Mouse (Mus musculus): ENCODE results near the gene Siah1a. TPM values are rescaled to one million over a fixed set of nuclear protein-coding genes. Genes with fewer than 3 reads are reported as not detected.

Siah1a gene
- total and polyA plus RNA-seq, 2 experiments from 2014 or later = 66.1 to 69.7 TPM

DNA sequence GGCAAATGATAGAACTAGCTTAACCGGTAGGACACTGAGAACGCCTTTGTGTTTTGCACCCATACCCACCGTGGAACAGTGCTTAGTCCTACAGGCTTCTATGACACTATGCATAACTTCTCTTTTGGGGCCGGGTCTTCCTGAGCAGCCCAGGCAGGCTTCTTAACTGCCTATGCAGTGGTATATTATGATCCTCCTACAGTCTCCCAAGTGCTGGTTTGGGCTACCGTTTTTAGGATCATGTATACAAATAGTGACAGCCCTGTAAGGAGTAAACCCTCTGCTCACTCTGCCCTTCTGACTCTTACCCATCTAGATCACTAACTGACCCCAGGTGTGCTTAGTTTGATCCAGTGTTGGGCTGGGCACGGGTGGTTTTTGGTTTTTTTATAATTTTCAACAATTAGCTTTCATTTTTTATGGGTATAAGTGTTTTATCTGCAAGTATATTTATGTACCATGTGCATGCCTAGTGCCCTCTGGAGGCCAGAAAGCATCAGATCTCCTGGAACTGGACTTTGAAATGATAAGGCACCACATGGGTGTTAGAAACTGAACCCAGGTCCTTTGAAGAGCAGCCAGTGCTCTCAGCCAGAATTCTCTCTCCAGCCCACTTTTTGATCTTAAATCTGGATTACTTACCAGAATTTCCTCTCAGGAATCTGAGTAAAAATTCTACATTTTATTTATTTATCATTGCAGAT, 24.8 kb downstream of the Siah1a start:
- Histone ChIP-seq H3K27ac (no peak overlapping the region), H3K4me2 (ENCODE audit: low read depth, low read length) (no peak overlapping the region), H3K4me1 (ENCODE audit: insufficient read depth, low read length) (no peaks in the 10 kb centered on the region), H3K4me3 (ENCODE audit: low read length) (no peak overlapping the region), H3K9ac (replicated peaks; ENCODE audit: low read length) (no peak overlapping the region), H3K36me3 (ENCODE audit: insufficient read depth, low read length) (peaks cover 3% of the 10 kb centered on the region; the same call in 1 of the 2 replicates), H3K9me3 (ENCODE audit: low read length) (no peaks in the 10 kb centered on the region), H3K27me3 (ENCODE audit: insufficient read depth, low read length) (no peaks in the 10 kb centered on the region)
- TF ChIP-seq CTCF (IDR thresholded peaks at IDR 0.05; ENCODE audit: low read depth) = 0 out of 2 replicates have a peak, but pooled peaks have one; percentile 2
- WGBS = 91% methylated on average over 6 of the region's 6 CpGs
- ATAC-seq (no peak), DNase-seq (ENCODE audit: low spot score) (no peak)

DNA sequence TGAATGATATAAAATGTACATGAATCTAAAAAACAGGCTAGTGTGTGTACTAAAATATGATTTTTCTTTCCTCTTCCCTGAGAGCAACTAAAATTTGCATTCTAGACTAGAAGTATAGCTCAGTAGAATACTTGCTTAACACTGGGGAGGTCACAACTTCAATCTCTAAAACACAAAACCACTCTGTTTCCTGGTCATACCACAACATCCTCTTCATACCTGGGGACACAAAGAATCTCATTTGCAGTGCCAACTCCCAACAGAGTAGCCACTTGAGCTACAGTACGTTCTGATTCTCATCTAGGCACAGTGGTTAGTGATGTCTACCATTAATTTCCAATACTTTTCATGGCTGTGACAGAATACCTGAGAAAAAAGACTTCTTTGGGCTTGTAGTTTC, 26.4 kb downstream of the Siah1a start:
- 78% methylated on average over 1 of the region's 1 CpGs for WGBS
- ATAC-seq (no peak), DNase-seq (ENCODE audit: low spot score) (no peak)
- TF ChIP-seq CTCF (IDR thresholded peaks at IDR 0.05; ENCODE audit: low read depth) = no peak
- peaks cover 3% of the 10 kb centered on the region; the same call in 1 of the 2 replicates for H3K36me3 ChIP-seq (ENCODE audit: insufficient read depth, low read length)
- no peak overlapping the region for H3K27ac ChIP-seq
- H3K4me1 ChIP-seq (ENCODE audit: insufficient read depth, low read length) = peaks cover 3% of the 10 kb centered on the region; the same call in 1 of the 2 replicates
- H3K4me3 ChIP-seq (ENCODE audit: low read length) = no peak overlapping the region
- H3K9me3 ChIP-seq (ENCODE audit: low read length) = no peaks in the 10 kb centered on the region
- H3K27me3 ChIP-seq (ENCODE audit: insufficient read depth, low read length) = no peaks in the 10 kb centered on the region
- H3K9ac ChIP-seq (replicated peaks; ENCODE audit: low read length) = no peak overlapping the region
- H3K4me2 ChIP-seq (ENCODE audit: low read depth, low read length) = no peak overlapping the region

DNA sequence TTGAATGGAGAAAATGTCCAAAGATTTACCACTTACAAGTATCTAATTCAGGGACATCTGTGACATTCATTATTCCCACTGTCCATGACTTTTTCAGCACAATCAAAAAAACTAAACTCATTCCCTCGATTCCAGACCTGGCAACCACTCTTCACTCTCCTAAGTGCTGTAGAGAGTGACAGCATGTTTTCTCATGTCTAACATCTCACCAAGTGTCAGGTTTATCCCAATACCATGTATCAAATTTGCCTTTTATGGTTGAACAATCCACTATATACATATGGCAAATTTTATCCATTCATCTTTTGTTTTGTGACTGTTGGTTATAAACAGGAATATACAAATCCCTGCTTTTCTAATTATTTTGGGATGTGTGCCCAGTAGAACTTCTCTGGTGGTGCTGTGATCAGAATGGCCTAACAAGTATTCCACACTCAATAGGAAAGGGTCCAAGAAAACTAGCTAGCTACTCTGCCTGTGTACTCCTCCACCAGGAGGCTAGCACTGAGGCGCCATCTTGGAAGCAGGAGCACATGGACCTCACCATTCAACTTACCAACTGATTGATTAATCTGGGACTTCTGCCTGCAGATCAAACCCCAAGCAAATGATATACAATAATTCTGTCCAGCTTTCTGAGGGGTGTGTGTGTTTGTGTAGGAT, 27.3 kb downstream of the Siah1a start:
- peaks cover 5% of the 10 kb centered on the region for H3K4me1 ChIP-seq (ENCODE audit: insufficient read depth, low read length)
- 90% methylated on average over 2 of the region's 2 CpGs for WGBS
- DNase-seq (ENCODE audit: low spot score) (no peak), ATAC-seq (no peak)
- no peak overlapping the region for H3K4me3 ChIP-seq (ENCODE audit: low read length)
- H3K27me3 ChIP-seq (ENCODE audit: insufficient read depth, low read length) = no peaks in the 10 kb centered on the region
- peaks cover 3% of the 10 kb centered on the region; the same call in 1 of the 2 replicates for H3K36me3 ChIP-seq (ENCODE audit: insufficient read depth, low read length)
- H3K4me2 ChIP-seq (ENCODE audit: low read depth, low read length) = no peak overlapping the region
- no peak for TF ChIP-seq CTCF (IDR thresholded peaks at IDR 0.05; ENCODE audit: low read depth)
- H3K9me3 ChIP-seq (ENCODE audit: low read length) = no peaks in the 10 kb centered on the region
- no peak overlapping the region for H3K9ac ChIP-seq (replicated peaks; ENCODE audit: low read length)
- H3K27ac ChIP-seq = no peak overlapping the region

DNA sequence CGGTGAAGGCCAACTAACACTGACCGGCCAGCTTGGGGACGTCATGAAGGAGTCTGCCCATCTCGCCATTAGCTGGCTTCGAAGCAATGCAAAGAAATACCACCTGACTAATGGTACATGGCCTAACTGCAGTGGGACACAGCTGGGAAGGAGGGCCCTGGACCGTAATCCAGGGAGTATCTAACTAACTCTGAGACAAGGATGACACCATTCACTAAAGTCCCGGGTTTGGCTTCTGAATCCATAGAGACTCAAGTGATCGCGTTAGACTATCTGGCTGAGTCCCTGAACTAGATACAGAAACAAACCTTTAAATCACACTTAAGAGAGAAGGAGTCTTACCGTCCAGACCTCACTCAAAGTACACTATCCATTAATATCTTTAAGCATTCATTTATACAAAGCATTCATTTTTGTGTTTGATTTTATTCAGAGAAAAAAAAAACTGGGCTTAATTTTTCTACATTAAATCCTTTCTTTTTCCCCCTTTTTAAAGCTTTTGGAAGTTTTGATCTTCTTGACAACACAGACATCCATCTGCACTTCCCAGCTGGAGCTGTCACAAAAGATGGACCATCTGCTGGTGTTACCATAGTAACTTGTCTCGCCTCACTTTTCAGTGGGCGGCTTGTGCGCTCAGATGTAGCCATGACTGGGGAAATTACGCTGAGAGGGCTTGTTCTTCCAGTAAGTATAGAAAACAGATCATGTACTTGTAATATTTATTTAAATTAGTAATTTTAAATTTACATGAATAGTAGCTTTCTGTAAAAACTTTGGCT, 32.1 kb downstream of the Siah1a start:
- DNase-seq (ENCODE audit: low spot score) = peak; percentile 90
- H3K4me1 ChIP-seq (ENCODE audit: insufficient read depth, low read length) = peaks cover 12% of the 10 kb centered on the region
- no peaks in the 10 kb centered on the region for H3K27me3 ChIP-seq (ENCODE audit: insufficient read depth, low read length)
- TF ChIP-seq CTCF (IDR thresholded peaks at IDR 0.05; ENCODE audit: low read depth) = no peak
- no peak overlapping the region for H3K4me2 ChIP-seq (ENCODE audit: low read depth, low read length)
- H3K9ac ChIP-seq (replicated peaks; ENCODE audit: low read length) = no peak overlapping the region
- no peaks in the 10 kb centered on the region for H3K9me3 ChIP-seq (ENCODE audit: low read length)
- ATAC-seq = peak; percentile 83
- 31% methylated on average over 14 of the region's 14 CpGs for WGBS
- peaks cover 5% of the 10 kb centered on the region; the same call in 1 of the 2 replicates for H3K36me3 ChIP-seq (ENCODE audit: insufficient read depth, low read length)
- no peak overlapping the region for H3K4me3 ChIP-seq (ENCODE audit: low read length)
- peak overlapping the region; percentile 70 for H3K27ac ChIP-seq

DNA sequence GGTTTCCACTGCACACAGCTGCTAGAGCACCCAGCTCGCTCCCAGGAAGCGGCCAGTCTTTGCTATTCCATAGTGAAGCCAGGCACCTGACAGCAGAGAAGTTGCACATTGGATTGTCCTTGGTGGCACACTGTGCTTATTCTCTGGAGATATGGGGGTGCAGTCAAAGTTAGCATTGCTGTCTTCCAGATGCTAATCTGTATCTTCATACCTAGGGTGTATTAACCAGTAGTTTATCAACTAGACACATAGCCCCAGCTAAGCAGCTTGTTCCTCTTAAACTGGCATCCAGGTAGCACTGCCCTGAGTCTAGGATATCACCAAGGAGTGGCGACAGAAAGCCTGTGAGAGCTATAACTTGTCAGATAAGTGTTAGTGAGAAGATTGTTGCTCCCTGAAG, 33.1 kb downstream of the Siah1a start:
- H3K9me3 ChIP-seq (ENCODE audit: low read length) = no peaks in the 10 kb centered on the region
- H3K27ac ChIP-seq = peak overlapping the region; percentile 70
- H3K4me3 ChIP-seq (ENCODE audit: low read length) = no peak overlapping the region
- ATAC-seq = no peak
- DNase-seq (ENCODE audit: low spot score) = no peak
- 0 out of 2 replicates have a peak, but pooled peaks cover 4% of the 10 kb centered on the region for H3K36me3 ChIP-seq (ENCODE audit: insufficient read depth, low read length)
- H3K9ac ChIP-seq (replicated peaks; ENCODE audit: low read length) = no peak overlapping the region
- no peaks in the 10 kb centered on the region for H3K27me3 ChIP-seq (ENCODE audit: insufficient read depth, low read length)
- peaks cover 12% of the 10 kb centered on the region for H3K4me1 ChIP-seq (ENCODE audit: insufficient read depth, low read length)
- TF ChIP-seq CTCF (IDR thresholded peaks at IDR 0.05; ENCODE audit: low read depth) = no peak
- WGBS = 83% methylated on average over 3 of the region's 3 CpGs
- H3K4me2 ChIP-seq (ENCODE audit: low read depth, low read length) = no peak overlapping the region

DNA sequence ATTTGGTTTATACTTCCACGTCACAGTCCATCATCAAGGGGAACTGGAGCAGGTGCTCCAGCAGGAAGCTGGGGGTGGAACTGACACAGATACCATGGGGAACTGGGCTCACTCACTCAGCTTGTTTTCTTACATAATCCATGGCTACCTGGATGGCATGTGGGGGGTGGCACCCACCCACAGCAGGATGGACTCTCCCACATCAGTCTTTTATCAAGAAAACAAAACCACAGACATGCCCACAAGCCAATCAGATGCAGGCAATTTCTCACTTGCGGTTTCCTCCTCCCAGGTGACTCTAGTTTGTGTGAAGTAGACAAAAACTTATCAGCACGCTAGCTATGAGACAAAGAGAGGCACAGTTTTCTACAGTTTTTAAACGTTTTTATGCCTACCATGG, 37.9 kb downstream of the Siah1a start:
- 66% methylated on average over 4 of the region's 4 CpGs for WGBS
- no peak for DNase-seq (ENCODE audit: low spot score)
- Histone ChIP-seq H3K9ac (replicated peaks; ENCODE audit: low read length) (no peak overlapping the region), H3K4me3 (ENCODE audit: low read length) (no peak overlapping the region), H3K27ac (no peak overlapping the region), H3K4me1 (ENCODE audit: insufficient read depth, low read length) (0 out of 2 replicates have a peak, but pooled peaks cover 1% of the 10 kb centered on the region), H3K27me3 (ENCODE audit: insufficient read depth, low read length) (no peaks in the 10 kb centered on the region), H3K4me2 (ENCODE audit: low read depth, low read length) (no peak overlapping the region), H3K9me3 (ENCODE audit: low read length) (no peaks in the 10 kb centered on the region), H3K36me3 (ENCODE audit: insufficient read depth, low read length) (0 out of 2 replicates have a peak, but pooled peaks cover 4% of the 10 kb centered on the region)
- ATAC-seq = no peak
- no peak for TF ChIP-seq CTCF (IDR thresholded peaks at IDR 0.05; ENCODE audit: low read depth)

All from hindbrain, postnatal 0 days (tissue).